Mouse (Mus musculus): ENCODE data around the gene Mt3.

Mt3 gene

GRCm38 (mm10) chr8:94153451-94153850 is 1.0 kb downstream of the Mt3 start:
- DNase-seq (ENCODE audit: low spot score), result no peak

- DNase-seq (ENCODE audit: low spot score), result no peak
Observed at GRCm38 (mm10) chr8:94154537-94154936, 2.1 kb downstream of the Mt3 start.

- DNase-seq (ENCODE audit: low spot score), result no peak
Observed at GRCm38 (mm10) chr8:94156092-94156491, 3.7 kb downstream of the Mt3 start.

- peak; percentile 40 for DNase-seq (ENCODE audit: low spot score)
Observed at GRCm38 (mm10) chr8:94165772-94166171, 13.4 kb downstream of the Mt3 start.

- peak; percentile 82 for DNase-seq (ENCODE audit: low spot score)
Observed at GRCm38 (mm10) chr8:94167244-94167643, 14.8 kb downstream of the Mt3 start.

GRCm38 (mm10) chr8:94169547-94169946 is 17.1 kb downstream of the Mt3 start:
- no peak for DNase-seq (ENCODE audit: low spot score)

GRCm38 (mm10) chr8:94171321-94171755 is 18.9 kb downstream of the Mt3 start:
- DNase-seq (ENCODE audit: low spot score), result no peak

GRCm38 (mm10) chr8:94172075-94172808 is 19.8 kb downstream of the Mt3 start, which contains the start of gene Mt2:
Mt2 (plus strand) TSS chr8:94172664.
- DNase-seq (ENCODE audit: low spot score), result peak; percentile 91

- no peak for DNase-seq (ENCODE audit: low spot score)
Observed at GRCm38 (mm10) chr8:94172809-94173732, 20.7 kb downstream of the Mt3 start.

GRCm38 (mm10) chr8:94173848-94174403 is 21.5 kb downstream of the Mt3 start:
- no peak for DNase-seq (ENCODE audit: low spot score)

- DNase-seq (ENCODE audit: low spot score), result no peak
Observed at GRCm38 (mm10) chr8:94174619-94175213, 22.3 kb downstream of the Mt3 start.

GRCm38 (mm10) chr8:94177716-94178390 is 25.4 kb downstream of the Mt3 start:
- no peak for DNase-seq (ENCODE audit: low spot score)

GRCm38 (mm10) chr8:94178857-94179712 is 26.7 kb downstream of the Mt3 start, which contains the start of gene Mt1:
Mt1 (plus strand) TSS chr8:94179082.
- DNase-seq (ENCODE audit: low spot score), result peak; percentile 92

- DNase-seq (ENCODE audit: low spot score), result no peak
Observed at GRCm38 (mm10) chr8:94179713-94180560, 27.5 kb downstream of the Mt3 start.

GRCm38 (mm10) chr8:94180561-94180908 is 28.1 kb downstream of the Mt3 start:
- DNase-seq (ENCODE audit: low spot score), result no peak

GRCm38 (mm10) chr8:94182055-94182929 is 29.9 kb downstream of the Mt3 start:
- no peak for DNase-seq (ENCODE audit: low spot score)

- peak; percentile 90 for DNase-seq (ENCODE audit: low spot score)
Observed at GRCm38 (mm10) chr8:94183117-94183516, 30.7 kb downstream of the Mt3 start.

- peak; percentile 60 for DNase-seq (ENCODE audit: low spot score)
Observed at GRCm38 (mm10) chr8:94184357-94184843, 32.0 kb downstream of the Mt3 start.

GRCm38 (mm10) chr8:94185791-94186190 is 33.4 kb downstream of the Mt3 start:
- no peak for DNase-seq (ENCODE audit: low spot score)
